Mouse (Mus musculus) cerebellum, adult 9-10 months (tissue): Measurements from ENCODE around the gene 4930564D02Rik.

Source experiments
- DNase-seq: peaks from one replicate; pipeline ENCODE4 v3.0.0; 2022

Gene 4930564D02Rik

DNA sequence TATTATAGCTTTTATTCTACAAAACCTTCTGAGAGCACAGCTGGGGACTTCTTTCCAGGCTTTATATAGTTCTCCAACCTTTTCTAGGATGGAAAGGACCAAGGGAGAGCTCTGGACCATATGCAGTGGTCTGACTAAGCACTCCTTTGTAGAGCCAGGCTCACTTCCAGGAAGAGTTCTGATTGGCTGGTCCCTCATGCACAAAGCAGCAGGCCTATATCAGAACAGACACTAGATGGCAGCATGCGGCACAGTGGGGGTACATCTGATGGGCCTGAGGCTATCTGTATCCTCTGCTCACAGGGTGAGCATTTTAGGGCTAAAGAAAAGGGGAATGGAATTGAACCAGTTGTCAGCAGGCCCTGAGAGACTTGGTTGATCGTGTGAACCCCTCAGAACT is 47.6 kb downstream of the 4930564D02Rik start:
- DNase-seq, result peak; percentile 85

DNA sequence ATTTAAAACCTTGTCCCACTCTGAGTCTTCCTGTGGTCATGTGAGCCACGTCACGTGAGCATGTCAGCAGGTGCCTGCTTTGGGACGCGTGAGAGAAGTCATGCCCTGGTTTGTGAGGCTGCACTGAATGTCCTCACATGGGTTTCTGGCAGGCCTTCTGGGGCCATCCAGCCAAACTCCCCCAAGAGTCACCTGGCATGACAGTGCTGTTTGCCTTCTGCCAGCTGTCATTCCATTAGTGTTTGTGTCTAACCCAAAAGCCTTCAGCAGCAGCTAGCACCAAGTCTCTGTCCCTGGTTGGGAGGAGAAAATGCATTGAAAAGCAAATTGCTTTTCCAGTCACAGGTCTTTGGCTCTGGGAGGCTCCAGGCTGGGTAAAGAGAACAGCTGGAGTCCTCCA is 50.0 kb downstream of the 4930564D02Rik start:
- peak; percentile 82 for DNase-seq

DNA sequence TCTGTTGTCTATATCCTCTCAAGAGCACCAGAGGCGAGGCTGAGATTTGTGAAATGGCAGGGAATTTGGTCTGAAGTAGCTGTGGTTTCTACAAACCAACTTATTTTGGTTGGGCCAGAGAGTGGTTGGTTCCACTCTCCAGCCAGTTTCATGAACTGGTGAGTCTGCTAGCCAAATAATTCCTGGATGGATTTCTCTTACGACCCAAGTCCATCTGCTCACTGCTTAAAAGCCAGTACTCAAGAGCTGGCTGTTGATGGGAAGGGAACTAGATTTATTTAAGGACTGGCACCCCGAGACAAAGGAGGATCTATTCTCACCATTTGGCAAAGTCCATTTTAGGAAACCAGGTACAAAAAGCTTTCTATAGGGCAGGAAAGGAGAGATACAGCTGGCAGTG is 57.1 kb downstream of the 4930564D02Rik start:
- peak; percentile 83 for DNase-seq

DNA sequence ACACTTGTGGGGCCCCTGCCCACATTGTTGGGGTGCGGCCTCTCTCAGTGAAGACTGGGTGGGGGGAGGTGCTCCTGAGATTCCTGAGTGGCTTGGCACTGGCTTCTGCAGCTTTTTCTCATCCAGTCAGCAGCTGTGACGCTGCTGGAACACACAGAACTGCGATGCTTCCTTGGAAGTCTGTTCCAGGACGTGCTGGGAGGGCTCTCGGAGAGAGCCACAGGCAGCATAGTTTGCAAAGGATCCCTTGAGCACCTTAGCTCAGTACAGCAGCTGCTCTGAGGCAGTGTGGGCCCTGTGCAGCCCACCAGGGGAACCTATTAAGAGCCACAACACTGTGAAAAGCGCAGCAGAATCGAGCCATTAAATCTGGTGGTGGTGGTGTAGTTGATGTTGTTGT is 61.2 kb downstream of the 4930564D02Rik start:
- DNase-seq, result no peak
